Mouse (Mus musculus): ENCODE results near the gene Fga. TPM values are rescaled to one million over a fixed set of nuclear protein-coding genes. Genes with fewer than 3 reads are reported as not detected.

Fga gene
- total and polyA plus RNA-seq, 3 experiments, result not detected

GRCm38 (mm10) chr3:82999995-83000394 is 25.9 kb upstream of the Fga start:
- Histone ChIP-seq H3K36me3 (ENCODE audit: control insufficient read depth in 1 of 2, insufficient read depth in 2 of 2, low read length in 2 of 2) (no peaks in the 10 kb centered on the region), H3K4me1 (ENCODE audit: control insufficient read depth in 1 of 2, insufficient read depth in 2 of 2, low read length in 2 of 2) (no peaks in the 10 kb centered on the region), H3K27me3 (ENCODE audit: control insufficient read depth in 1 of 2, insufficient read depth in 2 of 2, low read length in 2 of 2) (no peaks in the 10 kb centered on the region), H3K4me3 (ENCODE audit: control insufficient read depth in 1 of 2, insufficient read depth in 1 of 2, low read depth in 2 of 2, low read length in 2 of 2) (no peak overlapping the region), H3K27ac (ENCODE audit: control insufficient read depth, low read depth, low read length) (no peak overlapping the region), H3K9me3 (replicated peaks; ENCODE audit: insufficient read depth, low read length) (no peaks in the 10 kb centered on the region), H3K9ac (ENCODE audit: control insufficient read depth, low read depth, low read length, poor library complexity, severe bottlenecking) (no peak overlapping the region), H3K79me2 (ENCODE audit: control insufficient read depth, insufficient read depth, low read length, poor library complexity) (no peaks in the 10 kb centered on the region)
- DNase-seq (ENCODE audit: low read depth, low spot score), result no peak
- TF ChIP-seq MAZ (IDR thresholded peaks at IDR 0.05; ENCODE audit: low read depth, low read length) (no peak), ZC3H11A (IDR thresholded peaks at IDR 0.05; ENCODE audit: low read depth, low read length) (no peak), USF1 (IDR thresholded peaks at IDR 0.05; ENCODE audit: low read depth, low read length) (no peak), RAD21 (IDR thresholded peaks at IDR 0.05; ENCODE audit: low read depth, low read length) (no peak), KAT2A (conservative IDR thresholded peaks at IDR 0.05; ENCODE audit: low read depth, low read length) (no peak), ZKSCAN1 (IDR thresholded peaks at IDR 0.05; ENCODE audit: low read depth, low read length) (no peak), TBP (IDR thresholded peaks at IDR 0.05; ENCODE audit: low read depth, low read length) (no peak), MAX (IDR thresholded peaks at IDR 0.05; ENCODE audit: low read length) (no peak), ZNF384 (IDR thresholded peaks at IDR 0.05; ENCODE audit: low read depth, low read length) (no peak), CHD2 (IDR thresholded peaks at IDR 0.05; ENCODE audit: low read length) (no peak), CTCF (IDR thresholded peaks at IDR 0.05 in 2 of 3, conservative IDR thresholded peaks at IDR 0.05 in 1 of 3; ENCODE audit: control insufficient read depth in 1 of 3, insufficient read depth in 1 of 3, low read depth in 2 of 3, low read length in 3 of 3, poor library complexity in 1 of 3, severe bottlenecking in 1 of 3) (no peak), GABPA (IDR thresholded peaks at IDR 0.05; ENCODE audit: low read depth, low read length) (no peak), MXI1 (IDR thresholded peaks at IDR 0.05; ENCODE audit: low read depth, low read length) (no peak), JUND (IDR thresholded peaks at IDR 0.05; ENCODE audit: low read depth, low read length) (no peak), TCF12 (IDR thresholded peaks at IDR 0.05; ENCODE audit: low read depth, low read length) (no peak), POLR2AphosphoS2 (IDR thresholded peaks at IDR 0.05; ENCODE audit: low read length) (no peak), POLR2A (IDR thresholded peaks at IDR 0.05; ENCODE audit: control insufficient read depth in 1 of 2, insufficient read depth in 1 of 2, low read depth in 1 of 2, low read length in 2 of 2, poor library complexity in 1 of 2) (no peak)

GRCm38 (mm10) chr3:83002191-83002590 is 23.7 kb upstream of the Fga start:
- Histone ChIP-seq H3K27ac (ENCODE audit: control insufficient read depth, low read depth, low read length) (no peak overlapping the region), H3K9ac (ENCODE audit: control insufficient read depth, low read depth, low read length, poor library complexity, severe bottlenecking) (no peak overlapping the region), H3K79me2 (ENCODE audit: control insufficient read depth, insufficient read depth, low read length, poor library complexity) (no peaks in the 10 kb centered on the region), H3K36me3 (ENCODE audit: control insufficient read depth in 1 of 2, insufficient read depth in 2 of 2, low read length in 2 of 2) (no peaks in the 10 kb centered on the region), H3K27me3 (ENCODE audit: control insufficient read depth in 1 of 2, insufficient read depth in 2 of 2, low read length in 2 of 2) (no peaks in the 10 kb centered on the region; a peak in 1 of 4 replicates), H3K4me1 (ENCODE audit: control insufficient read depth in 1 of 2, insufficient read depth in 2 of 2, low read length in 2 of 2) (no peaks in the 10 kb centered on the region), H3K9me3 (replicated peaks; ENCODE audit: insufficient read depth, low read length) (no peaks in the 10 kb centered on the region), H3K4me3 (ENCODE audit: control insufficient read depth in 1 of 2, insufficient read depth in 1 of 2, low read depth in 2 of 2, low read length in 2 of 2) (no peak overlapping the region)
- peak; percentile 45 for DNase-seq (ENCODE audit: low read depth, low spot score)
- TF ChIP-seq CTCF (IDR thresholded peaks at IDR 0.05 in 2 of 3, conservative IDR thresholded peaks at IDR 0.05 in 1 of 3; ENCODE audit: control insufficient read depth in 1 of 3, insufficient read depth in 1 of 3, low read depth in 2 of 3, low read length in 3 of 3, poor library complexity in 1 of 3, severe bottlenecking in 1 of 3), result peak; percentile 39 to 63 (median 52); a peak in 5 of 6 replicates
- no peak for TF ChIP-seq GATA1 (IDR thresholded peaks at IDR 0.05; ENCODE audit: low read depth, low read length)
- TF ChIP-seq SMC3 (IDR thresholded peaks at IDR 0.05; ENCODE audit: low read depth, low read length), result peak; percentile 53

Measured in MEL (cell line).